Mouse (Mus musculus): ENCODE data around the gene Slc50a1.

DNA sequence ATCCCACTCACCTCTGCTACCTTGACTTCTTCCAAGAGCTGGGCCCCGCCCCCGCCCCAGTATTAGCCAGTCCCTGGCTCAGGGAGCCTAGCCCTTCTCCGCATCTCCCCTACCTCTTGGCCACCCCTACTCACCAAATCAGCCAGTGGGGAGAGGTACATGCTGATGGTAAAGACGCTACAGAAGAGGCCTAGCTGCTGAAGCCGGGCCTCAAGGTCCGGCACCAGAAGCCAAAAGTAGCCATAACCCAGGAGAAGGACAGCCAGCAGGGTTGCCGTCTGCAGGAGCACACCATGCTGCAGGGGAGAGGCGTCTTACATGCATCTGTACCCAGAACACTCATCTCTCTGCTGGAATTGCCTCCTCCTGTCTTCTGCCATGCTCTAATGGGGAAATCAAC is 1.5 kb downstream of the Slc50a1 start:
- TF ChIP-seq POLR2A (IDR thresholded peaks at IDR 0.05; ENCODE audit: low read depth, low read length) (no peak), CTCF (IDR thresholded peaks at IDR 0.05; ENCODE audit: borderline replicate concordance, insufficient read depth, low read length) (no peak)
